Mouse (Mus musculus): ENCODE data around the gene Swap70. TPM values are rescaled to one million over a fixed set of nuclear protein-coding genes. Genes with fewer than 3 reads are reported as not detected.

Gene Swap70
- total RNA-seq, 2 experiments from 2014 or later = 41.5 to 71.0 TPM

DNA sequence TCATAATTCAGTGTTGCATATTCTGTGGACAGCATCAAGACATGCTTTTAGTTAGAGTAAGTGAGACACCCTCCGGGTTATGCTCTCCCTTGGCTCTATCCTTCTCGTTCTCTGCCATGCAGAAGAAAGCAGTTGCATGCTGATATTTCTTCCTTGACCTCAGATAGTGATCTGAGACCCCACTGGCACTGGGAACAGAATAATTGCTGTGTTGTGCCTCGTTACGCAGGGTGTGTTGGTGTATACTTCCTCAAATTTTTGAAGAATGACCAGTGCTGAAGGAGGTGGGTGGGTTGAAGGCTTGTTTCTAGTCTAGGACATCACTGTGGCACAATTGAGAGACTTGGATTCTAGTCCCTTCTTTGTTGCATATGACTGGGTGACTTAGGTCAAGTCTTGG lies 14.6 kb downstream of the Swap70 start:
- peak; percentile 90 for ATAC-seq (replicated peaks; ENCODE audit: poor library complexity, severe bottlenecking)

DNA sequence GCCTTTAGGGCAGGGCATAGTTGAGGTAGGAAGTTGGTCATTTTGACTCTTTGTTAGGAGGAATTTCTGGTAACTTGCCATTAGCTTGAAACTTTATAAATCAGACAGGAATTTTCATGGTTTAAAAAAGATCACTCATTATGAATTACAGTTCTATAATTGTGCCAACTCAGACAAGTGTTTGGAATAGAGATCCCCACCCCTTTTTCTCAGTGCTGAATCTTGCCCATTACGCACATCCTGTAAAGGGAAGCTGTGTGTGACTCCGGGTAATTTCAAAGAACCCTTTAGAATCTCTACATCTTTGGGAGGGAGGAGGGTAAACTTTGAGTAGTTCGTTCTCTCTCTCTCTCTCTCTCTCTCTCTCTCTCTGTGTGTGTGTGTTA lies 15.9 kb downstream of the Swap70 start:
- ATAC-seq (replicated peaks; ENCODE audit: poor library complexity, severe bottlenecking) = no peak

DNA sequence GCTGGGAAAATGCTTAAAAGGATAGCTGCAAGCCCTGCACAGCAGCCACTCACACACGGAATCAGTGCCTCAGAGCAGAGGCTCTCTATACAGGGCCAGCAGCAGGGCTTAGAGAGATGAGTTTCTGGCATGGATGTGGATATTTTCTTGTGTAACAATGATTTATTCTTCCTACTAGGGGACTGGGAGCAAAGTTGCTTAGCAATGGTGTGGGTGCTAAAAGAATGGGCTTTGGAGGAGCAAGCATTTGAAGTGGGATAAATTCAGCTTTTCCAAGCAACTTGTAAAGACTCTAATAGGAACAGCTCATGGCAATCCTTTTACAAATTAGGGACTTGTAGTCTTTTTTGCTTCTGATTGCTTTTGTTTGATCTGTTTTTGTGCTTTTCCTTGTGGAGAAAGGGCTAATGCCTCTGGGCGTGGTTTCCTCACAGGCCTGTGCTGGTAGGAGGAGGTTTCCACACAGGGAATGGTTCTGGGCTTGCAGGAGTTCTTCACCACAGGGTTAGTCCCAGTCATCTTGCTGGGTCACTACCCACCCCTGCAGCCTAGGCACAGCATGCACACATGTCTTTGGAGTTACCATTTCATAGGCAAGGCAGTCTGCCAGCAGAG lies 16.4 kb downstream of the Swap70 start:
- ATAC-seq (replicated peaks; ENCODE audit: poor library complexity, severe bottlenecking) = no peak

DNA sequence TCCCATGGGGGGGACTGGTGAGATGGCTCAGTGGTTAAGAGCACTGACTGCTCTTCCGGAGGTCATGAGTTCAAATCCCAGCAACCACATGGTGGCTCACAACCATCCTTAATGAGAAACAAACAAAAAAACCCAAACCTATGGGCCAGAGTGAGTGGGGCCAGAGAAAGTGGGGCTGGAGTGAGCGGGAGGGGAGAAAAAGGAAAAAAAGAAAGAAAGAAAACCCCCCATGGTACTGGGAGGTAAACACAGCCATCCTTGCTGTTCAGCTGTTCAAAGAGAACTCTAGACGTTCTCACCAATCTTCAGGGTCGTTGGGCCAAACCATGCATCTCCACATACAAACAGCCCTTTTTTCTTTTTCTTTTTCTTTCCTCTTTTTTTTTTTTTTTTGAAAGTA lies 18.1 kb downstream of the Swap70 start:
- ATAC-seq (replicated peaks; ENCODE audit: poor library complexity, severe bottlenecking) = no peak

DNA sequence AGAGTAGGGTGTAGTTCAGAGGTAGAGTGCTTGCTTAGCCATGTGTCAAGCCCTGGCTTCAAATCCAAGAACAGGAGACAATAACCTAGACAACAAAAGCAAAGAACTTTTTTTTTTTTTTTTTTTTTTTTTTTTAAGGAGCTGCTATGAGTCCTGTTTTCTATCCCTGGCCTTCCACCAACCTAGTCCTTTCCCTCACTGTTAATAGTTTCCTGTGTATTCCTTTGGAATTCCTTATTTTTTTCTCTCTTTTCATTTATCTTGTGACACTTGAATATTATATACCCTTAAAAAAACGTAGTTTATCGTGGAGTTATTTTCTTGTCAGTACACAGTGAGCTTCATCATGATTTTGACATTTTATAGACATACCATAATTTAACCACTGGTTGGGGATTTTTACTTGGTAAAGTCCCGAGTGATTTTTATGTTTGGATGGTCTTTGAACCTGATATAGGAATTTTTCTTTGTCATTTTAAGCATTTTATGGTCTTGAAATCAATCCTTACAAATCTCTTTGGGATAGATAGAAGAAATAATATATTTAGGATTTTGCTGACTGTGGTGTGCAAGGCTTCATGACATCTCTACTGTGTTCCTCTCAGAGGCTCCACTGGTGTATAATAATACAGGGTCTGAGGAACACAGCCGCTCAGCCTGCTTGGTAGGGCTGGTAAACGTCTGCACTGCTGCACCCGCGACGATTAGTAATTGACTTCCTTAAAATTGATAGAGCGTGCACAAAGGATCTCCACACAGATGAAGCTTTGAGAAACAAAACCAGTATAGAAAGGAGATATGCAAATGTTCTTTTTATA lies 20.2 kb downstream of the Swap70 start:
- peak; percentile 66 for ATAC-seq (replicated peaks; ENCODE audit: poor library complexity, severe bottlenecking)

DNA sequence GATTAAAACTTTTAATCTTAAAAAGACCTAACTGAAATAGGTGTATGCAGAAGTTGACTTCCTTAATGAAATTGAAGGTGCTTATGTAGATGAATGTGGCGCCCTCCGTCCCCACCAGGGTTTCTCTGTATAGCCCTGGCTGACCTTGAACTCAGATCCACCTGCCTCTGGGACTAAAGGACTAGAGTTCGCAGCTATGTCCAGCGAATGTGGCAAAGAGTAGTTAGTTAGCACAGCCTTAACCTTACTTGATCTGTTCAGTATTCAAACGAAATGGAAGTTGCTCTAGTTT lies 20.7 kb downstream of the Swap70 start:
- ATAC-seq (replicated peaks; ENCODE audit: poor library complexity, severe bottlenecking) = no peak

DNA sequence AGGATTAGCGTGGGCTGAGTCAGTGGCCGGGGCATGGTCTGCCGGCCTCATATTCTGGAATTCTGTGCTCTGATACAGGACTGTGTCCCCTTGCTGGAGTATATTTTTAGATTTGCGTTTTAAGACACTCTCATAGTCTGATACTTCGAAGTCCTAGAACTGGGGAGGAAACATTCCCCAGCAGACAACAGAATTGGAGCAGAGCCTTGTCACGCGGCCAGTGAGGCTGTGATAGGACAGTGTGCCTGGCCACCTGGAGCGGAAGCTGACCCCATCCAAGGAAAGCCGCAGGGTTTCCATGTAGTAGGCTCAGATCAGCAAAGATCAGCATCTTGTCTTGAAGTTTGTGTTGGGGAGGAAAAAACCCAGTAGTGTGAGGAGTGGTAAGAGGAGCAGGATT lies 23.6 kb downstream of the Swap70 start:
- ATAC-seq (replicated peaks; ENCODE audit: poor library complexity, severe bottlenecking) = no peak

DNA sequence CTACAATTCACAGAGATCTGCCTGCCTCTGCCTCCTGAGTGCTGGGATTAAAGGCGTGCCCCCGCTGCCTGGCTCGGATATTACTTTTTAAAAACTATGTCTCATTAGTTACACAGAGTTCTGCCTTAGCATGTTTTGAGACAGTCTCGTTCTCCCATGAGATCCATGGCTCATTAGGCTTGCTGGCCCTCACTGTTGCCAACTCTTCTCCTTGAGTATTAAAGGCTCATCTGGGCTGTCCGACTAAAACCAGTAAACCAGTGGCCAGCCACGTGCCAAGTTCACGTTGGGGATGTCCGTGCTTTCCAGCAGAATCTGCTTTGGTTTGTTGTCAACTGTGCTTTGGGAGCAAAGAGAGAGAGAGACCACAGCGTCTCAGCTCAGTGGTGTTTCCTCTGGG lies 25.0 kb downstream of the Swap70 start:
- ATAC-seq (replicated peaks; ENCODE audit: poor library complexity, severe bottlenecking) = no peak

DNA sequence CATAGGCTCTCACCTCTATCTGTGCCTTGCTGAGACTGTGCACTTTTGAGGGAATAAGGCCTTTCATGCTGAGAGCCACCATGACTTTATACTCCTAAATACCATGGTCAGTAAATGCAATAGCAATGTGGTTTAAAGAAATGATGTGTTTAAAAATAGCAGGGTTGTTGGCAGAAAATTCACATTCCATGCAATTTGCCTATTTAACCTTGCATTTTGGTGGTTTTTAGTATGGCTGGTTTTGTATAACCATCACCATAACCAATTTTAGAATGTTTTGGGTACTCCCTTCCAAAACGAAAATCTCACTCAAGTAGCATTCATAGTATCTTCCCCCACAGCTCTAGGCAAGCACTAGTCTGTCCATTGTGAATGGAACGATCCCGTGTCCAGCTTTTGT lies 26.3 kb downstream of the Swap70 start:
- ATAC-seq (replicated peaks; ENCODE audit: poor library complexity, severe bottlenecking) = no peak

DNA sequence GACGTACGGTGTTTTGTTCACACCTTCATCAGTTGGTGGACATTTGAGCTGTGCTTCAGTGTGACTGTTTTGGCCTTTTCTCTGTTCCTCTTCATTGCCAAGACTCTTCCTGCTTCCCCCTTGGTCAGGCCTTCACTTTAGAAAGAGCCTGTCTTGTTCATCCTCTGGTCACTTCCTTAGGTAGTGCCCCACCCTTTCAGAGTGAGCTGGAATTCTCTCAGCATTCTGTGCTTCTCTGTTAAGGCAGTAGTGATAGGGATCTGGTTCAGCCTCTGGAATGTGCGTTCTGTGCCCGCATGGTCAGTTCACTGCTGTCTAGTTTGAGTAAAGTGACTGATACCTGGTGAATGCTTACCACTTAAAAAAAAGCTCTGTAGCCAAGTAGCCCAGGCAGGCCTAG lies 27.2 kb downstream of the Swap70 start:
- no peak for ATAC-seq (replicated peaks; ENCODE audit: poor library complexity, severe bottlenecking)

DNA sequence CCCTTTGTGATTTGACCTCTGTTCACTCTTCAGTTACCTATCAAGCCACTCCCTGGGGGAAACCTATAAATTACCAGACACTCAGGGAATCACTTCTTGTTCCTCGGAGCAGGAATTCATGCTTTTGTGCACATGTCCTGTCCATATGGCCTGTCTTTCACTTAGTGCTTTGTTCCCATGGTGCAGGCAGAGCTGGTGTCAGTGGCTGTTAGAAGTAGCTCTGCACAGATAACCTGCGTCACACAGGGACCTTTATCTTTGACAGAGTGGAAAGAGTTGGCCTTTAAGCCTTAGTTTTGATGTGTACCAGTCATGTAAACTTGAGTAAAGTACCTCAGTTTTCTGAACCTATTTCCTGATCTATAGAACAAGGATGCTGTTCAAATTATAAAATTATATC lies 32.4 kb downstream of the Swap70 start:
- ATAC-seq (replicated peaks; ENCODE audit: poor library complexity, severe bottlenecking) = no peak

DNA sequence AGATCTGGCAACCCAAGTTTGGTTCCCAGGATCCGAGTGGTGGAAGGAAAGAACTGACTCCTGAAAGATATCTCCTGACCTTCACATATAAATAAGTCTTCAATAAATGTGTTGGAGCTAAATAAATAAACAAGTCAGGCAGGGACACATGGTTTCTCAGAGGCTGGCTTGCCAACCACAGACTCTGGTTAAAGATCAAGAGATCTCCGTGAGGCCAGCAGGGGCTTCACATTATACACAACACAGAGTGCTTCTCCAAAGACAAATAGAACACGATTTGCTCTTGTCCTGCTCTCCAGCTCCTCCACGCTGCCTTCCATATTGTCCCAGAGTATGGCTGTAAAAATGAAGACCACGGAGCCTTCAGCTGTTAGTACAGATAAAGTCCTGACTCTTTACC lies 32.9 kb downstream of the Swap70 start:
- ATAC-seq (replicated peaks; ENCODE audit: poor library complexity, severe bottlenecking) = no peak

DNA sequence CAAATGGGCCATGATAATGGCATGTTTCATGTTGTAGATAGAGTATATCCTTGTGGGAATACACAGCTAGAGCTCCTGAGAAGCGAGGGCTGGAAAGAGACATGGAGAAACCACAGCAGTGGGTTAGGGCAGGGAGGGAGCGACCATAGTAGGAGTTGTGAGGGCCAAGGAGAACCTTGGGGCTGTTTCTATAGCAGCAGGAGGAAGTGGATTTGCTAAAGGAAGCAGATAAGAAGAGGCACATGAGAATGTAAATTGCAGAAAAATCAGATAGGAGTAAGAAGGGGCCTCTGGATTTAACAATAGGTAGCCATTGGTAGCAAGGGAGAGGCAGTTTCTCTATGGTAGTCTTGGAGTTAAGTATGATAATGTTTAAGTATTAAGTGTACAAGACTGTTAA lies 35.5 kb downstream of the Swap70 start:
- ATAC-seq (replicated peaks; ENCODE audit: poor library complexity, severe bottlenecking) = peak; percentile 49; the same call in 1 of the 2 replicates

DNA sequence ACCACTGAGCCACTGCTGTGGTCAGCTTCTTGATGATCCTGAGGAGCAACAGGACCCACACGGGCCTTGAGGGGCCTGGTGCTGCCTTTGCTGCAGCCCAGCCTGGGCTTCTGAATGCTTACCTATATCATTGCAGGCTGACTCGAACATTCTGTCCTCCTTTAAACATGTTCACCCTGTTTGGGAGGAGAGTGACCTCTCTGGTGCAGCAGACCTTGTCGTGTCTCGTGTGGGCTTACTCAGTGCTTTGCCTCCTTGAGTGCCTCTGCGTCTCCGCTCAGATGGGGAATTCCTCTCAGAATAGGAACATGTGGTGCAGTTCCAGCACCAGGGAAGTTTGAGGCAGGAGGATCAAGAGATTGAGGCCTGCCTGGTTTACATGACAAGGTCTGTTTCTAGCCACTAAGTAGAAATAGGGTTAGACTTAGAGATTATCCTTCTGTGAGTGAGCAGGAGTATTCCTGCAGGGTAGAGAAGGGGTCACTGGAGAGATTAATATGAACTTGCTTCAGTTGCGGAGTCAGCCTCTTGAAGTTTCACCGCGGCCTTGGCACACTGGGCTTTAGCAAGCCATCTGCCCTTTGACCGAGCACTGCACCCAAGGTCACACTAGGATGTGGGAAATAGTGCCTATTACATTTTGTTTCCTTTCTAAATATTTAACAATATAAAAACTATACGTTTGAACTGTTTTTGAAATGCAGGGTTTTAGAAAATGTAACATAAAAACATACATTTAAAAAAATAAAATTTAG lies 36.9 kb downstream of the Swap70 start:
- ATAC-seq (replicated peaks; ENCODE audit: poor library complexity, severe bottlenecking) = no peak

DNA sequence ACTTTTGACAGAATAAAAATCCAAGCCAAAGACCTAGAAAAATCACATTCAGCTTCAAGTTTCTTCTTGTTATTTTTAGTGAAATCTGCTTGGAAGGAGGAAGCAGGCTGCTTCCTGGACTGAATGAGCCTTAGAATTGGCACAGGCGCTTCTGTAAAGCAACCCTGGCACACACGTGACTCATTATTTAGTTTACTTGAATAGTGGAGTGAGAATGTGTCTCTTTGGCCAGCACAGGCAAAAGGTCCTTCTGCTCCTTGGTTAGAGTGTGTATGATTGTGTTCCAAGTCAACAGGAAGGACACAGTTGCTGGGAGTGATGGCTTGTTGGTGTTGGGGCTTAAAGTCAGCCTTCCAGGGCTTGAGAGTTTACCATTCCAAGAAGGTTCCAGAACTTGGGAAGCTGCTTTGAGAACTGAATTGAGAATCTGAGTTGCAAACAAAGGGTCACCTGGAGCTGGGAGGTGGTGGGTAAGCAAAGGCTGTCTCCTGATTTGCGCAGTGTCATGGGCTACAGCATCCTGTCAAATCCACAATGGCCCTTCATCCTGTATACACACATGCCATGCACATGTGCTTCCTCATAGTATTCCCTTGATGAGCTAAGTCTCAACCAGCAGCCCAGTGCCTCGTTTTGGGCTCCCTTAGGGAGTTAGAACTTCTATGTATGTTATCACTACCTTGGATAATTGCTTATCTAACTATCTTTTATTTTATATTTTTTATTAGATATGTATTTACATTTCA lies 38.6 kb downstream of the Swap70 start:
- ATAC-seq (replicated peaks; ENCODE audit: poor library complexity, severe bottlenecking) = peak; percentile 65

DNA sequence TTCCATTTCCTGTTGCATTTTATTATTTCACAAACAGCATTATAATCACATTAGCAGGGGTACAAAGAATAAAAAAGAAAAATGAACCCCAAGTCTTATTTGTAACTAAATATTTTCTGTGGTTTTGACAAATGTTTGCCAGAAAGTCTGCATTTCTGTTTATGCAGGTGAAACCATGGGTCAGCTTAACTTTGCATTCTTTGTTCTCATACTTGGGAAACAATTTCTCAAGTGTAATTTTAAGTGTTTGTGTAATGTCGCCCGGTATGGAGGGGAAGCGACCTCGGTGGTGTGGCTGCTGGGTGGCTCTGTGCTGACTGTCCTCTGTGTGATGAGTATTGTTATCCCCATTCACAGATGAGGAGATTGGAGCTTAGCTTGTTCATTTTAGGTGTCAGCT lies 40.3 kb downstream of the Swap70 start:
- no peak for ATAC-seq (replicated peaks; ENCODE audit: poor library complexity, severe bottlenecking)

DNA sequence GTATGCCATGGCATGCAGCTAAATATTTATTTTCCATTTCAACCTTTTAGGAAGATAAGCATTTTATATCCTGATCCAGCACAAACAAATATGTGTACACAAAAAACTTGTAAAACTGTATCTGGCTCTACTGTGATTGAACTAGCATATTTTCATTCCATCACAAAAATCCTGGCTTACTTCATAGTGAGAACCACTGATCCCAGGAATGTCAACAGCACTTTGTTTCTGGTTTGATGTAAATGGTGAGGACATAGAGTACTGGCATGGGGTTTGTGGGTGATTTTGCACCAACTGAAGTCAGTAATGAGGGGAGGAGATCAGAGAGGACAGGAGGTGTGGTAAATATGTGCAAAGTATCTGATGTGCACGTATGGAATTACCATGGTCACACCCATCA lies 41.1 kb downstream of the Swap70 start:
- no peak for ATAC-seq (replicated peaks; ENCODE audit: poor library complexity, severe bottlenecking)

DNA sequence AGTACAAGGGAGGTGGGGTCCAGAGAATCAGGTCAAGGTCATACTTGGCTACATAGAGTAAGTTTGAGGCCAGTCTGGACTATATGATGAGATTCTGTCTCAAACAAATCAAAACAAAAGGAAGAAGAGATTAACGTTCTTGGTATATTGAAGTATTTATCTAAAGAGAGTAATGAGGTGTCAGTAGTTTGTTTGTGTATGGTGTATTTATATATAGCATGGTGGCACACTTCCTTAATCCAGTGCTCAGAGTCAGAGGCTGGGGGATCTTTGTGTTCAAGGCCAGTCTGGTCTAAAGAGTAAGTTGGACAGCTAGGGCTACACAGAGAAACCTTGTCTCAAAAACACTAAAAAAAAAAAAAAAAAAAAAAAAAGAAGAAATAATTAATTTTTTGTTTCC lies 42.0 kb downstream of the Swap70 start:
- ATAC-seq (replicated peaks; ENCODE audit: poor library complexity, severe bottlenecking) = no peak

DNA sequence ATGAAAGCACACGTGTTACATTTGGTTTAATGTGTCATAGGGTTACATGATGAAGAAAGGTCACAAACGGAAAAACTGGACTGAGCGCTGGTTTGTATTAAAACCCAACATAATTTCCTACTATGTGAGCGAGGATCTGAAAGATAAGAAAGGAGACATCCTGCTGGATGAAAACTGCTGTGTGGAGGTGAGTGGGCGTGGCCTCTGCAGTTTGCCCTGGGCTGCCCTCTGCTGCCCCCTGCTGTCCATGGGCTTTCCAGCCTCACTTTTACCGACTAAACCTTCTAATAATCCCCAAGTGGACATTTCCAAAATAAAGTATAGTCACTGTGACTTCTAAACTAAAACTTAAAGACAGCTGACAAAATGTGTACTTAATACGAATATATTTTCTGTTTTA lies 44.3 kb downstream of the Swap70 start:
- ATAC-seq (replicated peaks; ENCODE audit: poor library complexity, severe bottlenecking) = peak; percentile 71

DNA sequence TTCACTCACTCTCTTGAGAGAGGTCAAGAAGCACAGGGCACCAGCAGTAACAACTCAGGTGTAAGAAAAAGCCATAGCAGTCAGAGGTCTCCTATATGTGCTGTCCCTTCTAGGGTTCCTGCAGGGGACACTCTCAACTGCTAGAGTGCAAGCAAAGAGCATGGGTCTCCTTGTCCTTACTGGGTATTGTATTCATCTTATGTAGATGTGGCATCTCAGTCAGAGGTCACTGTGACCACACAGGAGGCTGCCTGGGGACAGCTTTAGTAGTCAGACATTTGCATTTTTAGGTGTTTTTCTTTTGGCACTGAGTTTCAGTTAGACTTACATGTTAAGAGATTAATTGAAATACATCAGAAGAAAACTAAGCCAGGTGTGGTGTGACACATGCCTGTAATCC lies 45.5 kb downstream of the Swap70 start:
- no peak for ATAC-seq (replicated peaks; ENCODE audit: poor library complexity, severe bottlenecking)

DNA sequence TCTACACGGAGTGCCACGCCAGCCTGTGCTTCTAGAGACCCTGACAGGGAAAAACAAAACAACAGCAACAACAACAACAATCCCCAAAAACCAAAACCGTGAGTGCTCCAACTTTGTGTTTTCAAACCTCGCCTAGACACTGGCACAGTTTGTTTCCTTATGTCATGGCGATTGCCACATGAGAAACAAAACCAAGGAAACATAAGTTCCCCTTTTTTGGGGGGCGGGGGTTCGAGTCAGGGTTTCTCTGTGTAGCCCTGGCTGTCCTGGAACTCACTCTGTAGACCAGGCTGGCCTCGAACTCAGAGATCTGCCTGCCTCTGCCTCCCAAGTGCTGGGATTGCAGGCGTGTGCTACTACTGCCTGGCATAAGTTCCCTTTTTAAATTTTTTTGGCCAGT lies 46.5 kb downstream of the Swap70 start:
- ATAC-seq (replicated peaks; ENCODE audit: poor library complexity, severe bottlenecking) = peak; percentile 23; the same call in 1 of the 2 replicates

Data from granulocyte monocyte progenitor cell, adult 5-6 weeks (primary cell).